In genomic region chr2:76901476-76902086, GRCm38 (mm10) we compare ENCODE assay signal across 1 mouse cellular context.
A peak's percentile ranks its signal among the peaks of the same experiment; 100 is the strongest.
TF ChIP-seq lines count a peak whose summit lies in the region.

No protein-coding gene starts in this region.

TF ChIP-seq in myocyte, 11 proteins besides CTCF, POLR2A, EP300 and RAD21 (continued from another document):
- TF ChIP-seq POLR2AphosphoS2 (IDR thresholded peaks at IDR 0.05; ENCODE audit: insufficient read length, low read depth): peak; percentile 67
